Mouse (Mus musculus) CD4-positive naive resting alpha-beta T cell, adult 76 days (primary cell): ENCODE measurements around the gene Cdkn1b. TPM values are rescaled to one million over a fixed set of nuclear protein-coding genes. Genes with fewer than 3 reads are reported as not detected.

Experiments
- total RNA-seq: library from RNA; stranded (reverse); gene quantifications from one replicate; pipeline ENCODE4 v1.2.4, GENCODE M21; 2023

The Cdkn1b gene
- total RNA-seq, result 260 TPM

DNA sequence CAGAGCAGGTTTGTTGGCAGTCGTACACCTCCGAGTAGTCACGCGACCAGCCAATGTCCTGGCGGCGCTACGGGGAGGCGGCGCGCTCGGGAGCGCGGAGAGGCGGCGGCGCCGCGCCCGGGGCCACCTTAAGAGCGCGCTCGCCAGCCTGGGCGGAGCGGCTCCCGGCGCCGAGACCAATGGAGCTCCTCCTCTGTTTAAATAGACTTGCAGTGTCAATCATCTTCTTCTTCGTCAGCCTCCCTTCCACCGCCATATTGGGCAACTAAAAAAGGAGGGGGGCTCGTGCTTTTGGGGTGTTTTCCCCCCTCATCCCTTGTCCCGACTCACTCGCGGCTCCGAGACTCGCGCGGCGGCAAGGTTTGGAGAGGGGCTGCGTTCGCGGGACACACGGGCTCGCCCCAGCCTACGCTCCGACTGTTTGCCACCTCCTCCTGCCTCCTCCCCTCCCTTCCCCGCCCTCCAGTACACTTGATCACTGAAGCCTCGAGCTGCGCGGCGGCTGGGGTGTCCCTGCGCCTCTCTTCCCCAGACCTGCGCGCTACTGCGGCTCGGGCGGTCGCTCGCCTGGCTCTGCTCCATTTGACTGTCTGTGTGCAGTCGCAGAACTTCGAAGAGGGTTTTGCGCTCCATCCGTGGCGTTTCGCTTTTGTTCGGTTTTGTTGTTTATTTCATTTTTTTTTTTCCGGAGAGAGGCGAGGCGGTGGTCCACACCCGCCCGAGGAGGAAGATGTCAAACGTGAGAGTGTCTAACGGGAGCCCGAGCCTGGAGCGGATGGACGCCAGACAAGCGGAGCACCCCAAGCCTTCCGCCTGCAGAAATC is at the start of gene Cdkn1b:
Gene Cdkn1b, plus strand, starts transcription at position 212 of the 824 bp plus-strand sequence.

GRCm38 (mm10) chr6:134898095-134898965 is 21.9 kb upstream of the Cdkn1b start, which contains the start of gene Gpr19:
Gene Gpr19 (minus strand): TSS chr6:134898578.

Other genes with a start within 250 kb of the Cdkn1b start
- 13.2 TPM for gene Dusp16, start 127.8 kb upstream of the Cdkn1b start, total RNA-seq
- 15.5 TPM for gene Crebl2, start 90.2 kb upstream of the Cdkn1b start, total RNA-seq
- gene Gpr19, start 21.8 kb upstream of the Cdkn1b start, total RNA-seq, result 17.3 TPM
- 0.21 TPM for gene Apold1, start 61.3 kb downstream of the Cdkn1b start, total RNA-seq
- gene Ddx47, start 91.2 kb downstream of the Cdkn1b start, total RNA-seq, result 156 TPM
- 1.9 TPM for gene Gprc5a, start 145.2 kb downstream of the Cdkn1b start, total RNA-seq
- gene Gprc5d, start 197.9 kb downstream of the Cdkn1b start, total RNA-seq, result not detected